Mouse (Mus musculus) myocyte (in vitro differentiated cells): ENCODE measurements at regions not wholly inside any gene's neighbourhood (a gene's known extent, or its start where the extent isn't known, plus 50 kb on each side); places are given as distances from the start of the nearest gene placed in this dataset.

Experiments used
- E2F4 ChIP-seq: IDR thresholded peaks from one replicate; pipeline ENCODE4 v1.6.1; 2011; ENCODE audit warnings: mild to moderate bottlenecking, control low read depth, moderate library complexity; ENCODE audit not compliant: insufficient read depth
- MYOD1 ChIP-seq, 3 experiments: IDR thresholded peaks; one replicate each; pipeline ENCODE4 v1.6.1; 2011; ENCODE audit warnings: control low read depth in 2 of 3, low read depth in 2 of 3, mild to moderate bottlenecking in 2 of 3, moderate library complexity in 1 of 3; ENCODE audit not compliant: insufficient read length in 2 of 3, control insufficient read depth in 1 of 3
- POLR2A ChIP-seq: IDR thresholded peaks from one replicate; pipeline ENCODE4 v1.6.1; 2011; ENCODE audit warnings: low read depth, mild to moderate bottlenecking, control low read depth, moderate library complexity; ENCODE audit not compliant: insufficient read length
- SRF ChIP-seq: IDR thresholded peaks from one replicate; pipeline ENCODE4 v1.6.1; 2011; ENCODE audit warnings: low read depth; ENCODE audit not compliant: control insufficient read depth, insufficient read length
- USF1 ChIP-seq: IDR thresholded peaks from one replicate; pipeline ENCODE4 v1.6.1; 2011; ENCODE audit warnings: low read depth, mild to moderate bottlenecking, control low read depth, moderate library complexity

- no peak for TF ChIP-seq SRF
- TF ChIP-seq MYOD1 (IDR thresholded peaks at IDR 0.05; ENCODE audit: control insufficient read depth in 1 of 3, insufficient read length in 2 of 3, low read depth in 2 of 3), result no peak
- TF ChIP-seq USF1, result no peak
- no peak for TF ChIP-seq E2F4
- no peak for TF ChIP-seq POLR2A
Measured at GRCm38 (mm10) chr1:75992039-75992438, 446.0 kb downstream of the Slc4a3 start.
